Mouse (Mus musculus) hindbrain, embryonic 13.5 days (tissue): ENCODE data around the gene Tapt1. TPM values are rescaled to one million over a fixed set of nuclear protein-coding genes. Genes with fewer than 3 reads are reported as not detected.
A peak's percentile ranks its signal among the peaks of the same experiment; 100 is the strongest.
"Not testable (repeated sequence)": the region's sequence is repeated elsewhere in the genome, so short reads cannot be mapped to it uniquely, and the experiment has no call there.

Experiments
- ATAC-seq: fragments of 200-750 bp; cut with Nextera tagmentation; 2 replicates; pipeline ENCODE4 v1.8.0; 2017; ENCODE audit warnings: moderate TSS enrichment; ENCODE audit not compliant: low FRiP score
- H3K27ac ChIP-seq: fragments of 300-500 bp; sonication (generic); 2 replicates; pipeline ENCODE4 v1.5.1; 2015; ENCODE audit warnings: inconsistent platforms, mild to moderate bottlenecking, moderate library complexity
- H3K27me3 ChIP-seq: fragments of 300-500 bp; sonication (generic); 2 replicates; pipeline ENCODE4 v1.6.1; 2015; ENCODE audit warnings: mild to moderate bottlenecking, inconsistent platforms
- H3K36me3 ChIP-seq: fragments of 300-500 bp; sonication (generic); 2 replicates; pipeline ENCODE4 v1.6.1; 2015; ENCODE audit warnings: mild to moderate bottlenecking, inconsistent platforms
- H3K4me1 ChIP-seq: fragments of 300-500 bp; sonication (generic); replicated peaks from 2 replicates; pipeline ENCODE4 v1.6.1; 2015; ENCODE audit warnings: inconsistent platforms
- H3K4me2 ChIP-seq: fragments of 300-500 bp; sonication (generic); 2 replicates; pipeline ENCODE4 v1.6.1; 2015; ENCODE audit warnings: inconsistent platforms, mild to moderate bottlenecking, moderate library complexity
- H3K4me3 ChIP-seq: fragments of 300-500 bp; sonication (generic); 2 replicates; pipeline ENCODE4 v1.5.1; 2015; ENCODE audit warnings: mild to moderate bottlenecking, inconsistent platforms
- H3K9ac ChIP-seq: fragments of 300-500 bp; sonication (generic); 2 replicates; pipeline ENCODE4 v1.6.1; 2015; ENCODE audit warnings: mild to moderate bottlenecking, inconsistent platforms
- H3K9me3 ChIP-seq: fragments of 300-500 bp; sonication (generic); 2 replicates; pipeline ENCODE4 v1.6.1; 2016; ENCODE audit warnings: inconsistent platforms
- WGBS: fragments of 180-500 bp; shearing (Covaris S2); methylation state at CpG from one replicate; pipeline ENCODE4 v1.1.7; 2015; 5-methylcytosine and 5-hydroxymethylcytosine counted together
- polyA plus RNA-seq: library from polyadenylated mRNA; unstranded; fragments of >200 nt; fragmentation: Nextera tagmentation; extraction: Ambion mirVana; gene quantifications from 2 replicates; pipeline ENCODE4 v1.2.1, GENCODE M21; 2015

Tapt1 gene
- 28.3 and 30.6 TPM in 2 replicates for polyA plus RNA-seq

- H3K27me3 ChIP-seq, result no peaks in the 10 kb centered on the region
- H3K4me2 ChIP-seq, result peak within 1 kb of the TSS; percentile 82
- WGBS, result 1% methylated on average over 95 of the region's 121 CpGs
- H3K9me3 ChIP-seq, result no peaks in the 10 kb centered on the region
- peak; percentile 98 for ATAC-seq
- peak within 1 kb of the TSS; percentile 82 for H3K4me3 ChIP-seq
- H3K27ac ChIP-seq, result peak within 1 kb of the TSS; percentile 95
- H3K4me1 ChIP-seq, result peaks cover 34% of the 10 kb centered on the region
- H3K9ac ChIP-seq, result peak within 1 kb of the TSS; percentile 93
- H3K36me3 ChIP-seq, result no peaks in the 10 kb centered on the region
Measured at GRCm38 (mm10) chr5:44226521-44227461, at the start of gene Tapt1. Gene Tapt1, minus strand, starts transcription at chr5:44226626.

DNA sequence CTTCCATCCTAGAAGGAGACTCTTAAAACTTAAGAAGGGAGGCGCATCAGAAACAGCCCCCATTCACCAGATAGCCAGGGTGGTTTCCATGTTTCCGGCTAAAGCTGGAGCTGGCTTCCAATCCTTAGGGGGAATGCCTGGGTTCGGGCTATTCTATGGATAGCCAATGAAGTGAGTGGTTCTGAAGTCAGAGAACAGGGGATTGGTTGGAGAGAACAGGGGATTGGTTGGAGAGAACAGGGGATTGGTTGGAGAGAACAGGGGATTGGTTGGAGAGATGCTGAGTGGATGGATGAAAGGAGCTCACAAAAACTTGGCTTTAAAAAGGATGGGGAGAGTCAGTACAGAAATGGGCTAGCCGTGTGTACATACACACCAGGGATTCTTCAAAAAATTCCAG, 45.1 kb upstream of the Tapt1 start:
- H3K4me1 ChIP-seq, result no peaks in the 10 kb centered on the region
- H3K27ac ChIP-seq, result no peak overlapping the region
- H3K36me3 ChIP-seq, result no peaks in the 10 kb centered on the region
- ATAC-seq, result no peak
- 87% methylated on average over 4 of the region's 4 CpGs for WGBS
- no peak overlapping the region for H3K4me2 ChIP-seq
- H3K9ac ChIP-seq, result no peak overlapping the region
- no peak overlapping the region for H3K4me3 ChIP-seq
- no peaks in the 10 kb centered on the region for H3K9me3 ChIP-seq
- no peaks in the 10 kb centered on the region for H3K27me3 ChIP-seq

DNA sequence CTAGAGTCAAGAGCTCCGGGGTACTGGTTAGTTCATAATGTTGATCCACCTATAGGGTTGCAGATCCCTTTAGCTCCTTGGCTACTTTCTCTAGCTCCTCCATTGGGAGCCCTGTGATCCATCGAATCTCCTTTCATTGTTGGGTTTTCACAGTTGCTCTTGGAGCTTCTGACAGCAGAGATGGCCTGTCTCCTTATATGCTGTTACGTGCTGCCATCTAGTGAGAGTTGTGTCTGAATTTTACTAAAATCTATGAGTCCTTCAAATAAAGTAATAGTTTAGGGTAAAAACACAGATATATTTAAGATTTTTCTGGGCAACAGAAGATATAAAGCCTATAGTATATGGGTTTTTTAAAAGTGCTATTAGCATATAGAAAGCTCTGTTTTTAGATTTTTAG, 42.1 kb upstream of the Tapt1 start:
- not testable (repeated sequence) for H3K4me1 ChIP-seq, H3K4me3 ChIP-seq, H3K9me3 ChIP-seq, H3K27me3 ChIP-seq, ATAC-seq, H3K27ac ChIP-seq, H3K36me3 ChIP-seq, H3K9ac ChIP-seq, H3K4me2 ChIP-seq
- WGBS, result 53% methylated on average over 2 of the region's 3 CpGs

DNA sequence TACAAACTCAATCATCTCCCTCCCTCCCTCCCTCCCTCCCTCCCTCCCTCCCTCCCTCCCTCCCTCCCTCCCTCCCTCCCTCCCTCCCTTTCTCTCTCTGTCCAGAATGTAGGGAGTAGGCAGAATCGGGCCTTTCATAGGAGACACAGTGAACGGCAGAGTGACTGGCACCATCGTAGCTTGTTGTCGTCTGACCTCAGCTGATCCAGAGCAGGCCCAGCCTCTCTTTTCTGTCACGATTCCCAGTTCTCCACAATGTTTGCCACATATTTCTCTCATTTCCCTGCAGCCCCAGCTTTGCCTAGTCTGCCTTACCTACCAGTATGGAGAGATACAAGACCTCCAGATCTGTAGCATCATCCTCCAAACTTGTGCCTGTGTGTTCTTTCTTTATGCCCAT, 35.3 kb upstream of the Tapt1 start:
- no peak overlapping the region for H3K4me2 ChIP-seq
- H3K27me3 ChIP-seq, result no peaks in the 10 kb centered on the region
- H3K9me3 ChIP-seq, result no peaks in the 10 kb centered on the region
- no peak for ATAC-seq
- WGBS, result 78% methylated on average over 3 of the region's 5 CpGs
- H3K36me3 ChIP-seq, result no peaks in the 10 kb centered on the region
- no peak overlapping the region for H3K27ac ChIP-seq
- no peak overlapping the region for H3K4me3 ChIP-seq
- no peaks in the 10 kb centered on the region for H3K4me1 ChIP-seq
- H3K9ac ChIP-seq, result no peak overlapping the region

- Histone ChIP-seq H3K9me3 (no peaks in the 10 kb centered on the region), H3K4me2 (no peak overlapping the region), H3K27me3 (no peaks in the 10 kb centered on the region), H3K36me3 (no peaks in the 10 kb centered on the region), H3K27ac (no peak overlapping the region), H3K4me3 (no peak overlapping the region), H3K4me1 (no peaks in the 10 kb centered on the region), H3K9ac (no peak overlapping the region)
- 81% methylated on average over 3 of the region's 3 CpGs for WGBS
- no peak for ATAC-seq
Measured at GRCm38 (mm10) chr5:44261172-44261571, 34.7 kb upstream of the Tapt1 start.

DNA sequence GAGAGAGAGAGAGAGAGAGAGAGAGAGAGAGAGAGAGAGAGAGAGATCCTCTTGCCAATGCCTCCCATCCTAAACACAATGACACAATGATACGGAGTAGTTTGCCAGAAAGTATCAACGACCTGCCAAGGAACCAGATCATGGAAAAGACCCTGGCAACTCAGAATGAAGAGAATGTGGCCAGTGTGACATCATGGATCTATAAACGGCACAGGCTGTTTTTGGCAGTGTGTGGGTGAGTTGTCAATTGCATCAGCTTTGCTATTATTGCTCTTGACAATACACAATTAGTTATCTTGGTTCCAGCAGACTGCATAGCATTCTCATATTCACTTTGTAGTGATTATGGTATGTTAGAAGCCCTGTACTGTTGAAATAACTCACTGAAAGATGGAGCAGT, 33.3 kb upstream of the Tapt1 start:
- H3K9ac ChIP-seq, result no peak overlapping the region
- H3K4me3 ChIP-seq, result no peak overlapping the region
- no peak overlapping the region for H3K4me2 ChIP-seq
- no peaks in the 10 kb centered on the region for H3K4me1 ChIP-seq
- no peak overlapping the region for H3K27ac ChIP-seq
- H3K9me3 ChIP-seq, result no peaks in the 10 kb centered on the region
- 77% methylated on average over 3 of the region's 3 CpGs for WGBS
- no peaks in the 10 kb centered on the region for H3K27me3 ChIP-seq
- no peaks in the 10 kb centered on the region for H3K36me3 ChIP-seq
- ATAC-seq, result no peak

DNA sequence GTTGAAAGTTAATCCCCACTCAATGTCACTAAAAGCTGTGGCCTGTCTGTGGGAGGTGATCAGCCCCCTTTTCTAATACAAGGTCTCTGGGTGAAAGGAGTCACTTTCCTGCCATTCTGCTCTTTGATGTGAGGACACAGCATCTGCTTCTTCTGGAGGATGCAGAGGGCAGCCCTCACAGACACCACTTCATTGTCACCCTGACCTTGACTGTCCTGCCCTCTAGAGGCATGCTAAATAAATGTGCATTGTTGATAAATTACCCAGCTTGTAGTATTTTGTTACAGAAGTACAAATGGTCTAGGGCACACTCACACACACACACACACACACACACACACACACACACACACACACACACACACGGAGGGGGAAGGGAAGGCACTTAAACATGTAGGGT, 31.7 kb upstream of the Tapt1 start:
- no peaks in the 10 kb centered on the region for H3K4me1 ChIP-seq
- no peak overlapping the region for H3K9ac ChIP-seq
- no peaks in the 10 kb centered on the region for H3K9me3 ChIP-seq
- ATAC-seq, result no peak
- no peak overlapping the region for H3K27ac ChIP-seq
- no peaks in the 10 kb centered on the region for H3K27me3 ChIP-seq
- no peak overlapping the region for H3K4me2 ChIP-seq
- WGBS, result 73% methylated on average over 1 of the region's 1 CpGs
- no peak overlapping the region for H3K4me3 ChIP-seq
- H3K36me3 ChIP-seq, result no peaks in the 10 kb centered on the region

- ATAC-seq, result no peak
- H3K4me2 ChIP-seq, result no peak overlapping the region
Measured at GRCm38 (mm10) chr5:44257401-44257800, 31.0 kb upstream of the Tapt1 start.

GRCm38 (mm10) chr5:44256512-44256911, 30.1 kb upstream of the Tapt1 start:
- H3K36me3 ChIP-seq, result no peaks in the 10 kb centered on the region
- no peak for ATAC-seq
- WGBS, result 91% methylated on average over 3 of the region's 3 CpGs
- H3K4me2 ChIP-seq, result no peak overlapping the region
- H3K4me1 ChIP-seq, result no peaks in the 10 kb centered on the region
- H3K4me3 ChIP-seq, result no peak overlapping the region
- H3K9ac ChIP-seq, result no peak overlapping the region
- H3K27ac ChIP-seq, result no peak overlapping the region
- no peaks in the 10 kb centered on the region for H3K27me3 ChIP-seq
- no peaks in the 10 kb centered on the region for H3K9me3 ChIP-seq

More at GRCm38 (mm10) chr5:44257401-44257800, 31.0 kb upstream of the Tapt1 start:
- H3K4me1 ChIP-seq, result no peaks in the 10 kb centered on the region
- no peaks in the 10 kb centered on the region for H3K9me3 ChIP-seq
- H3K27ac ChIP-seq, result no peak overlapping the region
- H3K9ac ChIP-seq, result no peak overlapping the region
- 88% methylated on average over 4 of the region's 4 CpGs for WGBS
- no peaks in the 10 kb centered on the region for H3K36me3 ChIP-seq
- no peaks in the 10 kb centered on the region for H3K27me3 ChIP-seq
- H3K4me3 ChIP-seq, result no peak overlapping the region

- Histone ChIP-seq H3K4me1 (no peaks in the 10 kb centered on the region), H3K36me3 (no peaks in the 10 kb centered on the region), H3K4me2 (no peak overlapping the region), H3K4me3 (no peak overlapping the region), H3K27ac (no peak overlapping the region), H3K9ac (no peak overlapping the region), H3K27me3 (no peaks in the 10 kb centered on the region), H3K9me3 (no peaks in the 10 kb centered on the region)
- ATAC-seq, result no peak
- 84% methylated on average over 7 of the region's 7 CpGs for WGBS
Measured at GRCm38 (mm10) chr5:44255756-44256398, 29.5 kb upstream of the Tapt1 start.

DNA sequence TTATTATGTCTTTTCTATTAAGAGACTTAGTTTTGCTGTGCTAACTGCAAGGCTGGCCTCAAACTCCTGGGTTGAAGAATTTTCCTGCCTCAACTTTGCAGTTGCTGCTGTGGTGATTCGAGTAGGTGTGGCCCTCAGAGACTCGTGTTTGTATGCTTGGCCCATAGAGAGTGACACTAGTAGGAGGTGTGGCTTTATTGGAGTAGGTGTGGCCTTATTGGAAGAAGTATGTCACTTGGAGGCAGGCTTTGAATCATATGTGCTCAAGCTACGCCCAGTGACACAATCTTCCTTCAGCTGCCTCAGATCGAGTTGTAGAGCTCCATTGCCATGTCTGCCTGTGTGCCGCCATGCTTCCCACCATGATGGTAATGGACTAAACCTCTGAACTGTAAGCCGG, 27.0 kb upstream of the Tapt1 start:
- 91% methylated on average over 6 of the region's 6 CpGs for WGBS
- no peaks in the 10 kb centered on the region for H3K27me3 ChIP-seq
- no peak overlapping the region for H3K27ac ChIP-seq
- no peaks in the 10 kb centered on the region for H3K36me3 ChIP-seq
- H3K4me1 ChIP-seq, result no peaks in the 10 kb centered on the region
- no peak for ATAC-seq
- no peak overlapping the region for H3K4me2 ChIP-seq
- H3K9ac ChIP-seq, result no peak overlapping the region
- no peaks in the 10 kb centered on the region for H3K9me3 ChIP-seq
- H3K4me3 ChIP-seq, result no peak overlapping the region

- WGBS, result 83% methylated on average over 4 of the region's 4 CpGs
- H3K4me2 ChIP-seq, result no peak overlapping the region
- H3K9me3 ChIP-seq, result no peaks in the 10 kb centered on the region
- H3K4me3 ChIP-seq, result no peak overlapping the region
- no peak overlapping the region for H3K27ac ChIP-seq
- H3K4me1 ChIP-seq, result no peaks in the 10 kb centered on the region
- H3K27me3 ChIP-seq, result no peaks in the 10 kb centered on the region
- no peak overlapping the region for H3K9ac ChIP-seq
- ATAC-seq, result no peak
- H3K36me3 ChIP-seq, result no peaks in the 10 kb centered on the region
Measured at GRCm38 (mm10) chr5:44252395-44252794, 26.0 kb upstream of the Tapt1 start.
